Mouse (Mus musculus): ENCODE measurements at regions not wholly inside any gene's neighbourhood (a gene's known extent, or its start where the extent isn't known, plus 50 kb on each side); places are given as distances from the start of the nearest gene placed in this dataset.

DNA sequence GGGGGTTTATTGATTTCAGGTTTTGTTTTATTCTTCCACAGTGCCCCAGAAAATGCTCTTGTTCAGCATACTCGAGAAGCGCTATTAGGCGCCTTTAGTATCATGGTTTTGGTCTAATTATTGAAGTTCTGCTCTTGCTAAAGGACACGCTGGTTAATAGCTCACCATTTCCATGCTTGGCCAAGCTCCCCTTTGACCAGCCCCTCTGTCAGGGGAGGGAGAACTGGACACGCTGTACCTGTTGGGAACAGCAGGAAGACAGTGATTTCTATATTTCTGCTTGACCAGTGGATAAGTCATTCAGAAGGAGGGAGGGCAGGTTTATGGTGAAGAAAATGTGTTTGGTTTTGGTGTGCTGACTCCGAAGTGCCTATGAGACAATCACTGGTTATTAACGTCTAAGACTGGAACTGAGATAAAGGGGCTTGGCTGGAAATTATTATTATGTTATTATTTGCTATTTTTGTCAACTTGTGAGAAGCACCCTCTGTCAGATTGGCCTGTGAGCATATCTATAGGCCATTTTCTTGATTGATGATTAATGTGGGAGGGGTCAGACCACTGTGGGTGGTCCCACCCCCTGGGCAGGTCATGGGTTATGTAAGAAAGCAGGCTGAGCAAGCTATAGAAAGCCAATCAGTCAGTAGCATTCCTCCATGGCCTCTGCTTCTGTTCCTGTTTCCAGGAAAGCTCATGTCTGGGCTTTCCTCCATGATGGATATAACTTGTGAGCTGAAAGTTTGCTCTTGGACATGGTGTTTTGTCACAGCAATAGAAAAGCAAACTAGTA lies 51.2 kb upstream of the Tanc2 start:
- Histone ChIP-seq H3K4me2 (no peak overlapping the region), H3K9me3 (no peaks in the 10 kb centered on the region), H3K36me3 (no peaks in the 10 kb centered on the region), H3K27ac (no peak overlapping the region), H3K4me3 (no peak overlapping the region), H3K4me1 (no peaks in the 10 kb centered on the region), H3K9ac (no peak overlapping the region), H3K27me3 (no peaks in the 10 kb centered on the region)
- ATAC-seq (ENCODE audit: borderline replicate concordance, extremely low read depth, low FRiP score, low TSS enrichment), result no peak
- 80% methylated on average over 7 of the region's 7 CpGs for WGBS

DNA sequence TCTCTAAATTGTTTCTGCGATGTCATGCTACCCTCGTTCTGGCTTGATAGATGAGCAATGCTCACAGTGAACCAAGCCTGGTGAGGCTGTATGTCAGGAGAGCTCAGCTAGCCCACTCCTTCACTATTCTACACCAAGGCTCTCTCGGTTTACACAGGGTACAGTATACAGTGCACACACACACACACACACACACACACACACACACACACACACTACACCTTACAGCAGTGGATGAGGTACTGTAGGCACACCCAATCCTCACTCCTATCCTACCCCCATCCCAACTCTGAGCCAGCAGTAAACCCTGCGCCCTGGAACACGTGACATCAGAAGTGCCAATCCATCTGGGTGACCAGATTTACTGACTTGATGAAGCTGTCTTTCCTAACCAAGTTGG lies 57.2 kb upstream of the Tanc2 start:
- Histone ChIP-seq H3K4me2 (no peak overlapping the region), H3K27ac (no peak overlapping the region), H3K27me3 (no peaks in the 10 kb centered on the region), H3K9ac (no peak overlapping the region), H3K36me3 (no peaks in the 10 kb centered on the region), H3K4me1 (no peaks in the 10 kb centered on the region), H3K4me3 (no peak overlapping the region), H3K9me3 (no peaks in the 10 kb centered on the region)
- 74% methylated on average over 5 of the region's 5 CpGs for WGBS
- no peak for ATAC-seq (ENCODE audit: borderline replicate concordance, extremely low read depth, low FRiP score, low TSS enrichment)

DNA sequence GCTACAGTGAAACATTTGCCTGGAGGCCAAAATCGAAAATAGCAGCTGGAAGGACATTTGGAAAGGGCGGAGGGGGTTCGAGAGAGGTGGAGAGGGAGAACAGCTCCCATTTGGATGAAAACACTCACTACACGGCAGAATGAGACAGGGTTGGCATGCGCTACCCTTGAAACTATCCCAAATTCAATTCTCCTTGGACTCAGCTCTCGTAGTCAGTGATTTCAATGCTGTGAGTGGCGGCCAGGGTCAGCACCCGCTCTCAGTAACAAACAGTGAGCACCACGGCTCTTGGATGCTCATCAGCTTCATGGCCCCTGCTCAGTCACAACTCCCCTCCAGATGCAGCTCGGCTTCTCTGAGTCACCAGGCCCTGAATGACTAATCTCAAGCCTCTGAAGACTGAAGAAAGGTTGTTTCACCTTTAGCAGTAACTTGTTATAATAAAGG lies 59.1 kb upstream of the Tanc2 start:
- Histone ChIP-seq H3K36me3 (no peaks in the 10 kb centered on the region), H3K4me3 (no peak overlapping the region), H3K9ac (no peak overlapping the region), H3K4me1 (peaks cover 11% of the 10 kb centered on the region), H3K27me3 (no peaks in the 10 kb centered on the region), H3K4me2 (no peak overlapping the region), H3K9me3 (no peaks in the 10 kb centered on the region), H3K27ac (no peak overlapping the region)
- ATAC-seq (ENCODE audit: borderline replicate concordance, extremely low read depth, low FRiP score, low TSS enrichment), result no peak
- 61% methylated on average over 10 of the region's 10 CpGs for WGBS

DNA sequence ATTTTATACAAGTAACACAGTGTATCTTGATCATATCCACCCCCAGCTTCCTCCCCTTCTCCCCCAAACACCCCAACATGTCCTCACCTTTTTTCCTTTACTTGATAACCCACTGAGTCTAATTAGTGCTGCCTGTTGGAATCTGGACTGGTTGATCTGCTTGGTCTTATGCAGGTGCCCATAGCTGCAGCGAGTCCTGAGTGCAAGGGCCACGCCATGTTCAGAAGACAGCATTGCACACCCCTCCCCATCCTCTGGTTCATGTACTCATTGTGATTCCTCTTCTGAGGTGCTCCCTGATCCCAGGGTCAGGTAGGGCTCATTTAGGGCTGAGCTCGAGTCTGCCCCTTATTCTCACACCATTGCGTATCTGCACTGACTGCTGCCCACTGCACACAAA lies 63.7 kb upstream of the Tanc2 start:
- no peak for ATAC-seq (ENCODE audit: borderline replicate concordance, extremely low read depth, low FRiP score, low TSS enrichment)

DNA sequence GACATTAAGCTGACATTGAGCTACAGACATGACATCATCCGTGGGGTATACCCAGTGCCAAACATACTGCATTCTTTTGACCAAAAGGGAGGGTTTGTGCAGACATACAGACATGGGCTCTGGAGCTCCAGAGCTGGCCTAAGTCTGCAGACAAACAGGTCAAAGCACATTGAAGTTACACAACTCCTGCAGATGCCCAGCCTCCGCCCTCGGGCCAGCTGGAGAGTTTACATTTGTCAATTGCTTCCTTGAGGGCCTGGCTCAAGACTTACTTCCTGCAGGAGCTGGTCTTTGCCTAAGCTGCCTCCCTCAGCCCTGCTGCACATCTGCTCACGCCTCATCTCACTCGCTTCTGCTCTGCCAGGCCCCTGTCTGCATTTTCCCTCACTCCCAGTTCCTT lies 64.2 kb upstream of the Tanc2 start:
- no peak overlapping the region for H3K4me2 ChIP-seq
- no peaks in the 10 kb centered on the region for H3K36me3 ChIP-seq
- H3K9me3 ChIP-seq, result no peaks in the 10 kb centered on the region
- H3K27me3 ChIP-seq, result no peaks in the 10 kb centered on the region
- WGBS, result 8% methylated on average over 5 of the region's 5 CpGs
- no peak overlapping the region for H3K4me3 ChIP-seq
- no peak overlapping the region for H3K9ac ChIP-seq
- peaks cover 23% of the 10 kb centered on the region for H3K4me1 ChIP-seq
- peak; percentile 87 for ATAC-seq (ENCODE audit: borderline replicate concordance, extremely low read depth, low FRiP score, low TSS enrichment)
- H3K27ac ChIP-seq, result peak overlapping the region; percentile 30

More for the DNA sequence above, 63.7 kb upstream of the Tanc2 start:
- WGBS, result 80% methylated on average over 4 of the region's 4 CpGs
- Histone ChIP-seq H3K27me3 (no peaks in the 10 kb centered on the region), H3K4me2 (no peak overlapping the region), H3K36me3 (no peaks in the 10 kb centered on the region), H3K4me3 (no peak overlapping the region), H3K9ac (no peak overlapping the region), H3K4me1 (peaks cover 23% of the 10 kb centered on the region), H3K27ac (peak overlapping the region; percentile 30), H3K9me3 (no peaks in the 10 kb centered on the region)

DNA sequence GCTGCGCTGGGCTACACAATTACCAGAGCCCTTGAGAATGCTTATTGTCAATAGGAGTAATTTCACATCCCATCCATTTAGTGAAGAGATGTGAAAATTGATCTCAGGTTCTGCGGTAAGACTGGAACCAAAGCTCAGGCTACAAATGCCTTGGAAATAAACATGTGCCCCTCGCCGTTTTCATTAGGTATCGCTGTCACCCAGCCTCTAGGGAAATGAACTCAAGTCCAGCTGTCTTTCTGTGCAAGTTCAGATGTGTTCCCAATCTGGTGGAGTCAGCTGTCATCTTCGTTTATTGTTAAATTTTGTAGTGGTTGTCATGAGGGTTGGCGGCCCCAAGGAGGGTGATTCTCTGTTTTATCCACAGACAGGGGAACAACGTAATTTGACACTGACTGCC lies 65.4 kb upstream of the Tanc2 start:
- H3K4me1 ChIP-seq, result peaks cover 23% of the 10 kb centered on the region
- H3K27ac ChIP-seq, result no peak overlapping the region
- ATAC-seq (ENCODE audit: borderline replicate concordance, extremely low read depth, low FRiP score, low TSS enrichment), result no peak
- H3K9me3 ChIP-seq, result no peaks in the 10 kb centered on the region
- 41% methylated on average over 8 of the region's 8 CpGs for WGBS
- H3K27me3 ChIP-seq, result no peaks in the 10 kb centered on the region
- no peaks in the 10 kb centered on the region for H3K36me3 ChIP-seq
- no peak overlapping the region for H3K9ac ChIP-seq
- no peak overlapping the region for H3K4me3 ChIP-seq
- no peak overlapping the region for H3K4me2 ChIP-seq

DNA sequence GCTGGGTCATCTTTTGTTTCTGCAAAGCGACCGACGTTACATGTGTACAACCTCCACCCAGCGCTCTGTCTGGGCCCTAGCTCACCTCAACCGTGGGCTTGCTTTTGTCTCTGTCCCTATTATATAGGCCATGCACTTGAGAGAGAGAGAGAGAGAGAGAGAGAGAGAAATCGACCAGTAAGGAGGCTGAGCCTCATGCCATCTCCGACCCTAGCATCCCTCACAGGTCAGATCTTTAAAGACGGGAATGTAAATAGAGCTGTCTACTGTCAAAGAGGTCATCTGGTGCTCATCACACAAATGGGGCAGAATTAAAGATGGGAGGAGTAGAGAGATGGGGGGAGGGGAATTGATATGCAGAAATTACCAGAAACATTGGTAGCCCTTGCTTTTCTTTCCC lies 66.0 kb upstream of the Tanc2 start:
- Histone ChIP-seq H3K9me3 (no peaks in the 10 kb centered on the region), H3K4me2 (no peak overlapping the region), H3K27ac (no peak overlapping the region), H3K9ac (no peak overlapping the region), H3K27me3 (no peaks in the 10 kb centered on the region), H3K36me3 (no peaks in the 10 kb centered on the region), H3K4me3 (no peak overlapping the region), H3K4me1 (peaks cover 23% of the 10 kb centered on the region)
- 39% methylated on average over 8 of the region's 8 CpGs for WGBS
- no peak for ATAC-seq (ENCODE audit: borderline replicate concordance, extremely low read depth, low FRiP score, low TSS enrichment)

DNA sequence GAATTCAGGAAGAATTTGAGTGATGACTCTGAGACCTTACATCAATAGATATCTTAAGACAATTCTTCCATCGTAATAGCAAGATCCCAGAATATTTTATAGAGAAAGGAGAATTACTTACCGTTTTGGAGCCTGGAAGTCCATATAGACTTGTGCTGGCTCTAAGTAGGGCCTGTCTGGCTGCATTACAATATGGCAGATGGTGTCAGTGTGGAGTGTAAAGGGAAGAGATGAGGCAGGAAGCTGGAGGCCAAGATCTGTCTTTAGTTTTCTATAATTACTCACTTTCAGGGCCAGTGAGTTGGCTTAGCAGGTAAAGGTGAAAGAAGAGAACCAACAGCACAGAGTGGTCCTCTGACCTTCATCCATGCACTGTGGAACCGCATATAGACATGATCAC lies 63.9 kb upstream of the March10 start:
- H3K9ac ChIP-seq, result no peak overlapping the region
- peaks cover 9% of the 10 kb centered on the region for H3K4me1 ChIP-seq
- no peaks in the 10 kb centered on the region for H3K27me3 ChIP-seq
- WGBS, result 88% methylated on average over 3 of the region's 3 CpGs
- H3K4me3 ChIP-seq, result no peak overlapping the region
- no peak overlapping the region for H3K4me2 ChIP-seq
- no peaks in the 10 kb centered on the region for H3K36me3 ChIP-seq
- no peak for ATAC-seq (ENCODE audit: borderline replicate concordance, extremely low read depth, low FRiP score, low TSS enrichment)
- H3K27ac ChIP-seq, result no peak overlapping the region
- H3K9me3 ChIP-seq, result no peaks in the 10 kb centered on the region

DNA sequence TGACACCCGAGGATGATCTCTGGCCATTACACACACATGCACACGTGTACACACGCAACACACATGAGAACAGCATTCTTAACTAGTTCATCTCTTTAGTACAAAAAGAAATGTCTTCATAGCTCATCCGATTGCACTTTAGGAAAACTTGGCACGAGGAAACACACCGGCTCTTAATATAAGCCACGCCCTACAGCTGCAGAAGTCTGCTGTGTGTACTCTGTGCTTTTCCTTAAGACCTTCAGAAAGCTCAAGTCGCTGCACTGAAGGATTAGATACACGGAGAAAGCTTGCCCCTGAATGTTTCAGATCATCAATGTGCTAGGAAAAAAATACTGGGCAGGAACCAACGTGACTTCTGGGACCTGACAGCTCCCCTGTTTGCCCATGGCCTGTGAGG lies 56.7 kb upstream of the March10 start:
- no peak overlapping the region for H3K4me3 ChIP-seq
- ATAC-seq (ENCODE audit: borderline replicate concordance, extremely low read depth, low FRiP score, low TSS enrichment), result no peak
- no peaks in the 10 kb centered on the region for H3K36me3 ChIP-seq
- 51% methylated on average over 10 of the region's 10 CpGs for WGBS
- H3K4me1 ChIP-seq, result peaks cover 16% of the 10 kb centered on the region
- no peaks in the 10 kb centered on the region for H3K27me3 ChIP-seq
- no peak overlapping the region for H3K27ac ChIP-seq
- H3K4me2 ChIP-seq, result no peak overlapping the region
- no peaks in the 10 kb centered on the region for H3K9me3 ChIP-seq
- H3K9ac ChIP-seq, result no peak overlapping the region

DNA sequence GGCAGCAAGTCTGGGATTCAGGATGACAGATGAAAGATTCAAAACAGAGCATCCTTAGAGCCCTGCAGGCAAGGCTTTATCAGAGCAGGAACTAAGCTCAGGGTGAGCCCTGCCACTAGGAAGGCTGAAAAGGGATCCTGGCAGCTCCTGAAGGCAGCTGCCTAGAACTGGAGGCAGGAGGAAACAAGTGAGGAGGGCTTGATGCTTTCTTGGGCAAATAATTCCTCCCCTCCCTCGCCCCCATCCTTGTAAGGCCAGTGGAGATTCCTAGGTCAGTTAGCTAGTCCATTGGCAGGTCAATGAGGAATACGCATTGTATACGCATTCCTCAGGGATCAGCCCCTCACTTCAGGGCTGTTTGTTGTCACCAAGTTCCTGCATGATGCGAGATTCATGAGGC lies 54.1 kb upstream of the March10 start:
- 62% methylated on average over 4 of the region's 4 CpGs for WGBS
- Histone ChIP-seq H3K27ac (no peak overlapping the region), H3K9ac (no peak overlapping the region), H3K9me3 (no peaks in the 10 kb centered on the region), H3K4me3 (no peak overlapping the region), H3K27me3 (no peaks in the 10 kb centered on the region), H3K36me3 (no peaks in the 10 kb centered on the region), H3K4me2 (no peak overlapping the region), H3K4me1 (peaks cover 41% of the 10 kb centered on the region)
- no peak for ATAC-seq (ENCODE audit: borderline replicate concordance, extremely low read depth, low FRiP score, low TSS enrichment)

DNA sequence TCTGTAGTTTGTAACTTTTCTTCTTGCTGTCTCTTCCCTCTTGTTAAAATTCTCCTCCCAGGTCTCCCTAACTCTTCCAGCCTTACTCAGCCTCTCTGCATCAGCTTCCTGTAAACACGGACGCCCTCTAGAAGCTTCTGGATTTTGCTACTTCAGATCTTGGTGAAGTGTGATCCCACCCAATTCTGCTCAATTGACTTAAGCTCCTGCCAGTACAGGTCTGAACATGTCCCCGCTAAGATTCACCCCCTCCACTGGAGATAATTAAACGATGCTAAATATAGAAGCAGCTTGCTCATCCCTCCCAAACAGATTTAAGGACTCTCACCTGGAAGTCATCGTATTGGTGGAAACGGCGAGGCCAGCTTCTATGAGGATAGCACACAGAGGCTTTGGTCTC lies 53.5 kb upstream of the March10 start:
- WGBS, result 54% methylated on average over 7 of the region's 7 CpGs
- no peaks in the 10 kb centered on the region for H3K9me3 ChIP-seq
- no peak overlapping the region for H3K4me3 ChIP-seq
- no peaks in the 10 kb centered on the region for H3K36me3 ChIP-seq
- no peak overlapping the region for H3K4me2 ChIP-seq
- no peak overlapping the region for H3K27ac ChIP-seq
- no peak overlapping the region for H3K9ac ChIP-seq
- peaks cover 47% of the 10 kb centered on the region for H3K4me1 ChIP-seq
- H3K27me3 ChIP-seq, result no peaks in the 10 kb centered on the region
- no peak for ATAC-seq (ENCODE audit: borderline replicate concordance, extremely low read depth, low FRiP score, low TSS enrichment)

DNA sequence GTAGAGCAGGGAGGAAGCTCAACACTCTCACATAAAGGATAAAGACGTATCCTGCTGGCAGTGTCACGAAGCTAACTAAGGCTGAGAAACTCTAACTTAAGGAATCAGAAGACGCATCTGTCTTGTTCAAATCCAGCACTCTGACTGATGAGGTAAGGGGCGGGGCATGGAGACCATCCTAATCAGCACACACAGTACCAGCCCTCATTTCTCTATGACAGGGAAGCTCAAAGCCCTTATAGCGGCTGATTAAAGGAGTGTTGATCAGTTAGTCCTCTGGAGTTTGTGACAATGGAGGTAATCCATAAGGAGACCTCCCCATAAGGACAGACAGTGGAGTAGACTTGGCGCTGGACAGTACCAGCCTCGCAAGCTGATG lies 52.1 kb upstream of the March10 start:
- Histone ChIP-seq H3K9ac (no peak overlapping the region), H3K4me2 (no peak overlapping the region), H3K27ac (peak overlapping the region; percentile 71; the same call in 1 of the 2 replicates), H3K9me3 (no peaks in the 10 kb centered on the region), H3K27me3 (no peaks in the 10 kb centered on the region), H3K4me3 (no peak overlapping the region), H3K36me3 (no peaks in the 10 kb centered on the region), H3K4me1 (peaks cover 49% of the 10 kb centered on the region)
- ATAC-seq (ENCODE audit: borderline replicate concordance, extremely low read depth, low FRiP score, low TSS enrichment), result no peak
- 73% methylated on average over 7 of the region's 7 CpGs for WGBS
